Mouse (Mus musculus) CH12.LX (cell line): Measurements from ENCODE around the gene Vwce.

Source experiments
- BHLHE40 ChIP-seq: IDR thresholded peaks from 2 replicates; pipeline ENCODE4 v1.6.1; 2011; ENCODE audit warnings: mild to moderate bottlenecking, low read depth, low read length, improper control_type of control experiment
- CHD1 ChIP-seq: IDR thresholded peaks from 2 replicates; pipeline ENCODE4 v1.6.1; 2012; ENCODE audit warnings: low read depth, low read length, improper control_type of control experiment, inconsistent platforms
- CTCF ChIP-seq, 2 experiments: IDR thresholded peaks in 1 of 2; conservative IDR thresholded peaks in 1 of 2; 2 replicates each; pipeline ENCODE4 v1.5.1; 2011 to 2012; ENCODE audit warnings: low read depth in 2 of 2, low read length in 2 of 2, improper control_type of control experiment in 1 of 2, inconsistent platforms in 1 of 2, mild to moderate bottlenecking in 1 of 2, moderate library complexity in 1 of 2
- MAX ChIP-seq: IDR thresholded peaks from 2 replicates; pipeline ENCODE4 v1.6.1; 2011; ENCODE audit warnings: low read length, improper control_type of control experiment
- POLR2A ChIP-seq: IDR thresholded peaks from 2 replicates; pipeline ENCODE4 v1.6.1; 2011; ENCODE audit warnings: low read depth, mild to moderate bottlenecking, improper control_type of control experiment, low read length
- SIN3A ChIP-seq: IDR thresholded peaks from 2 replicates; pipeline ENCODE4 v1.6.1; 2012; ENCODE audit warnings: low read length, improper control_type of control experiment, inconsistent platforms
- TCF12 ChIP-seq: IDR thresholded peaks from 2 replicates; pipeline ENCODE4 v1.6.1; 2014; ENCODE audit warnings: low read depth, mild to moderate bottlenecking, inconsistent platforms, low read length, improper control_type of control experiment

- no peak for TF ChIP-seq CTCF (conservative IDR thresholded peaks at IDR 0.05 in 1 of 2, IDR thresholded peaks at IDR 0.05 in 1 of 2; ENCODE audit: low read depth in 2 of 2, low read length in 2 of 2)
- no peak for TF ChIP-seq BHLHE40
- no peak for TF ChIP-seq MAX
- no peak for TF ChIP-seq POLR2A
- TF ChIP-seq CHD1: no peak
- TF ChIP-seq SIN3A: no peak
- TF ChIP-seq TCF12: no peak
Measured at GRCm38 (mm10) chr19:10671319-10671718, 37.3 kb downstream of the Vwce start.
